Comparison of ENCODE assay signal across 11 mouse cellular contexts in genomic region chr5:118434718-118435555, GRCm38 (mm10).
DNase-seq lines count a peak whose midpoint lies in the region; ATAC-seq and TF ChIP-seq lines count a peak whose summit lies in the region.
"Had no signal": no experiment of that assay in that cellular context is flagged by ENCODE, and none has a peak within 500 bp of the region (broad histone marks: within the 10 kb centered on the region; RNA-seq: fewer than 3 reads in every experiment).

No protein-coding gene starts in this region.

- no peak overlapping the region for H3K4me3 ChIP-seq in intestine, embryonic 14.5 days (ENCODE audit: low read depth, low read length)
- no peak overlapping the region for H3K4me3 ChIP-seq in intestine, embryonic 16.5 days (ENCODE audit: low read length)
- H3K4me3 ChIP-seq in E14TG2a.4 (replicated peaks; ENCODE audit: low read length) (peak overlapping the region; percentile 66), ES-E14 (ENCODE audit: insufficient read depth in 1 of 2, low read depth in 1 of 2, low read length in 2 of 2, poor library complexity in 1 of 2, severe bottlenecking in 1 of 2) (peak overlapping the region; percentile 30 to 34)
- H3K4me3 ChIP-seq in forebrain, embryonic 15.5 days = no peak overlapping the region
- H3K4me3 ChIP-seq: liver, embryonic 12.5 days had no signal

- ATAC-seq in intestine, embryonic 14.5 days (replicated peaks; ENCODE audit: low FRiP score, low TSS enrichment, low read depth) = no peak
- no peak for ATAC-seq in intestine, embryonic 16.5 days
- ATAC-seq in forebrain, embryonic 15.5 days (replicated peaks) = 0 out of 2 replicates have a peak, but pooled peaks have one; percentile 29
- ATAC-seq: liver, embryonic 12.5 days had no signal

- in situ Hi-C loops in ES-E14 (cut with MboI; ENCODE audit: low sequenced_read_pairs in 2 of 2, unreplicated experiment in 2 of 2) = no loop called here

- H3K9me3 ChIP-seq in intestine, embryonic 14.5 days (ENCODE audit: control insufficient read depth, low read length) = no peaks in the 10 kb centered on the region
- no peaks in the 10 kb centered on the region for H3K9me3 ChIP-seq in intestine, embryonic 16.5 days (ENCODE audit: control insufficient read depth, low read length)
- peaks cover 2% of the 10 kb centered on the region; the same call in 1 of the 2 replicates for H3K9me3 ChIP-seq in E14TG2a.4 (ENCODE audit: low read length)
- H3K9me3 ChIP-seq in ES-E14 (ENCODE audit: control insufficient read depth, insufficient read depth, low read depth, low read length) = no peaks in the 10 kb centered on the region
- H3K9me3 ChIP-seq in forebrain, embryonic 15.5 days = no peaks in the 10 kb centered on the region
- H3K9me3 ChIP-seq: liver, embryonic 12.5 days had no signal

- peaks cover 20% of the 10 kb centered on the region for H3K27me3 ChIP-seq in intestine, embryonic 14.5 days (replicated peaks; ENCODE audit: control insufficient read depth, insufficient read depth, low read length)
- H3K27me3 ChIP-seq in intestine, embryonic 16.5 days (replicated peaks; ENCODE audit: control insufficient read depth, insufficient read depth, low read length) = no peaks in the 10 kb centered on the region
- H3K27me3 ChIP-seq in E14TG2a.4 (ENCODE audit: insufficient read depth, low read length) = no peaks in the 10 kb centered on the region
- 0 out of 2 replicates have a peak, but pooled peaks cover 4% of the 10 kb centered on the region for H3K27me3 ChIP-seq in forebrain, embryonic 15.5 days

- H3K27ac ChIP-seq in intestine, embryonic 14.5 days (ENCODE audit: low read depth) = no peak overlapping the region
- H3K27ac ChIP-seq in intestine, embryonic 16.5 days (ENCODE audit: low read length) = no peak overlapping the region
- H3K27ac ChIP-seq in ES-E14 (ENCODE audit: insufficient read depth, low read depth, low read length, poor library complexity, severe bottlenecking) = peak overlapping the region; percentile 99
- 0 out of 2 replicates have a peak overlapping the region, but pooled peaks have one; percentile 12 for H3K27ac ChIP-seq in forebrain, embryonic 15.5 days (replicated peaks)
- H3K27ac ChIP-seq: liver, embryonic 12.5 days had no signal

- peak overlapping the region; percentile 12; the same call in 1 of the 2 replicates for H3K4me2 ChIP-seq in intestine, embryonic 14.5 days (ENCODE audit: low read length)
- no peak overlapping the region for H3K4me2 ChIP-seq in intestine, embryonic 16.5 days (ENCODE audit: low read depth, low read length)
- no peak overlapping the region for H3K4me2 ChIP-seq in forebrain, embryonic 15.5 days (replicated peaks)
- H3K4me2 ChIP-seq: liver, embryonic 12.5 days had no signal

- no peak overlapping the region for H3K9ac ChIP-seq in intestine, embryonic 14.5 days (ENCODE audit: low read length)
- H3K9ac ChIP-seq in intestine, embryonic 16.5 days (ENCODE audit: low read depth, low read length) = no peak overlapping the region
- peak overlapping the region; percentile 58 for H3K9ac ChIP-seq in ES-E14 (ENCODE audit: insufficient read depth, low read depth, low read length, poor library complexity, severe bottlenecking)
- 0 out of 2 replicates have a peak overlapping the region, but pooled peaks have one; percentile 6 for H3K9ac ChIP-seq in forebrain, embryonic 15.5 days (replicated peaks)
- H3K9ac ChIP-seq: liver, embryonic 12.5 days had no signal

- no peaks in the 10 kb centered on the region for H3K36me3 ChIP-seq in intestine, embryonic 14.5 days (ENCODE audit: control insufficient read depth, insufficient read depth, low read length)
- no peaks in the 10 kb centered on the region for H3K36me3 ChIP-seq in intestine, embryonic 16.5 days (ENCODE audit: control insufficient read depth, insufficient read depth, low read length)
- H3K36me3 ChIP-seq in E14TG2a.4 (ENCODE audit: insufficient read depth, low read length) (peaks cover 9% of the 10 kb centered on the region), ES-E14 (ENCODE audit: control insufficient read depth, insufficient read depth, low read length, poor library complexity, severe bottlenecking) (no peaks in the 10 kb centered on the region)
- no peaks in the 10 kb centered on the region for H3K36me3 ChIP-seq in forebrain, embryonic 15.5 days
- H3K36me3 ChIP-seq: liver, embryonic 12.5 days had no signal

- H3K4me1 ChIP-seq in intestine, embryonic 14.5 days (replicated peaks; ENCODE audit: control insufficient read depth, insufficient read depth, low read length) = peaks cover 9% of the 10 kb centered on the region; the same call in 1 of the 2 replicates
- 0 out of 2 replicates have a peak, but pooled peaks cover 4% of the 10 kb centered on the region for H3K4me1 ChIP-seq in intestine, embryonic 16.5 days (ENCODE audit: control insufficient read depth, insufficient read depth, low read length)
- H3K4me1 ChIP-seq in E14TG2a.4 (replicated peaks; ENCODE audit: low read depth, low read length) (peaks cover 64% of the 10 kb centered on the region), ES-E14 (ENCODE audit: control insufficient read depth in 2 of 2, insufficient read depth in 2 of 2, low read length in 2 of 2, poor library complexity in 1 of 2) (peaks cover 7 to 25% of the 10 kb centered on the region in 2 experiments)
- peaks cover 26% of the 10 kb centered on the region for H3K4me1 ChIP-seq in forebrain, embryonic 15.5 days

- no peak for DNase-seq in intestine, embryonic 14.5 days (ENCODE audit: low spot score)
- DNase-seq in ES-E14 (ENCODE audit: low read depth, low spot score) = peak; percentile 81
- DNase-seq in cerebellum, adult 11-12 months = no peak
- DNase-seq in kidney, postnatal 25 days = no peak
- DNase-seq: cerebellum, adult 2 months; gastrocnemius, postnatal 36 days; kidney, adult 11 months had no signal

- no peak for TF ChIP-seq CTCF in E14TG2a.4 (conservative IDR thresholded peaks at IDR 0.05; ENCODE audit: low read length)

- WGBS in intestine, embryonic 14.5 days = 25% methylated on average over 20 of the region's 20 CpGs
- 38% methylated on average over 20 of the region's 20 CpGs for WGBS in intestine, embryonic 16.5 days
- WGBS in forebrain, embryonic 15.5 days = 10% methylated on average over 20 of the region's 20 CpGs

TF ChIP-seq in ES-E14, 5 proteins besides CTCF, POLR2A, EP300 and RAD21:
- peak; percentile 10; the same call in 1 of the 2 replicates for TF ChIP-seq HCFC1 (IDR thresholded peaks at IDR 0.05; ENCODE audit: borderline replicate concordance, insufficient read depth, low read length)
- no peak for TF ChIP-seq ZC3H11A (IDR thresholded peaks at IDR 0.05; ENCODE audit: borderline replicate concordance, low read depth, low read length)

Comparison
In these comparisons a context has a peak if more than half of its experiments do, and no peak if none do; other contexts are left out.
1. H3K27ac ChIP-seq: peak in ES-E14 (single experiment) and forebrain, embryonic 15.5 days (single experiment); none in intestine, embryonic 14.5 days (single experiment) and intestine, embryonic 16.5 days (single experiment).
2. H3K4me3 ChIP-seq: peak in E14TG2a.4 (single experiment) and ES-E14 (2 of 2); none in intestine, embryonic 14.5 days (single experiment), intestine, embryonic 16.5 days (single experiment) and forebrain, embryonic 15.5 days (single experiment).
3. H3K9ac ChIP-seq: peak in ES-E14 (single experiment) and forebrain, embryonic 15.5 days (single experiment); none in intestine, embryonic 14.5 days (single experiment) and intestine, embryonic 16.5 days (single experiment).